Comparison of ENCODE assay signal across 8 mouse cellular contexts in genomic region chr10:11449556-11450305, GRCm38 (mm10).
DNase-seq lines count a peak whose midpoint lies in the region; ATAC-seq lines count a peak whose summit lies in the region.

No protein-coding gene starts in this region.

- no peak overlapping the region for H3K9ac ChIP-seq in embryonic facial prominence, embryonic 13.5 days
- no peak overlapping the region for H3K9ac ChIP-seq in heart, embryonic 11.5 days (ENCODE audit: low read depth, low read length)
- no peak overlapping the region for H3K9ac ChIP-seq in kidney, embryonic 16.5 days (replicated peaks; ENCODE audit: low read length)
- no peak overlapping the region for H3K9ac ChIP-seq in limb, embryonic 15.5 days

- peak; percentile 68 for DNase-seq in A20 (ENCODE audit: low read depth, low spot score)
- DNase-seq in adrenal gland, postnatal 4 days (ENCODE audit: low spot score in 2 of 2): peak; percentile 31 to 47
- DNase-seq in neural tube, embryonic 10.5 days (ENCODE audit: extremely low spot score, low spot score): peak; percentile 74
- peak; percentile 88 for DNase-seq in telencephalon, adult 2 months (ENCODE audit: low read depth, low spot score)

- H3K9me3 ChIP-seq in embryonic facial prominence, embryonic 13.5 days: no peaks in the 10 kb centered on the region
- H3K9me3 ChIP-seq in heart, embryonic 11.5 days (replicated peaks; ENCODE audit: control insufficient read depth, low read length): no peaks in the 10 kb centered on the region
- no peaks in the 10 kb centered on the region for H3K9me3 ChIP-seq in kidney, embryonic 16.5 days (ENCODE audit: low read length)
- no peaks in the 10 kb centered on the region for H3K9me3 ChIP-seq in limb, embryonic 15.5 days

- H3K4me1 ChIP-seq in embryonic facial prominence, embryonic 13.5 days: 0 out of 2 replicates have a peak, but pooled peaks cover 4% of the 10 kb centered on the region
- peaks cover 7% of the 10 kb centered on the region for H3K4me1 ChIP-seq in heart, embryonic 11.5 days (ENCODE audit: control insufficient read depth, insufficient read depth, low read length)
- no peaks in the 10 kb centered on the region for H3K4me1 ChIP-seq in kidney, embryonic 16.5 days (ENCODE audit: insufficient read depth, low read length)
- 0 out of 2 replicates have a peak, but pooled peaks cover 5% of the 10 kb centered on the region for H3K4me1 ChIP-seq in limb, embryonic 15.5 days

- no peak overlapping the region for H3K4me3 ChIP-seq in embryonic facial prominence, embryonic 13.5 days
- H3K4me3 ChIP-seq in heart, embryonic 11.5 days (ENCODE audit: low read depth, low read length): no peak overlapping the region
- no peak overlapping the region for H3K4me3 ChIP-seq in kidney, embryonic 16.5 days (ENCODE audit: low read length)
- H3K4me3 ChIP-seq in limb, embryonic 15.5 days: no peak overlapping the region

- H3K4me2 ChIP-seq in embryonic facial prominence, embryonic 13.5 days: peak overlapping the region; percentile 48
- peak overlapping the region; percentile 49 for H3K4me2 ChIP-seq in heart, embryonic 11.5 days
- peak overlapping the region; percentile 38 for H3K4me2 ChIP-seq in kidney, embryonic 16.5 days (replicated peaks; ENCODE audit: low read depth, low read length)
- peak overlapping the region; percentile 22; the same call in 1 of the 2 replicates for H3K4me2 ChIP-seq in limb, embryonic 15.5 days

- H3K36me3 ChIP-seq in embryonic facial prominence, embryonic 13.5 days: no peaks in the 10 kb centered on the region
- H3K36me3 ChIP-seq in heart, embryonic 11.5 days (ENCODE audit: control insufficient read depth, insufficient read depth, low read length): no peaks in the 10 kb centered on the region
- no peaks in the 10 kb centered on the region for H3K36me3 ChIP-seq in kidney, embryonic 16.5 days (ENCODE audit: insufficient read depth, low read length)
- H3K36me3 ChIP-seq in limb, embryonic 15.5 days: no peaks in the 10 kb centered on the region

- H3K27me3 ChIP-seq in embryonic facial prominence, embryonic 13.5 days: no peaks in the 10 kb centered on the region; the same call in 1 of the 2 replicates
- no peaks in the 10 kb centered on the region for H3K27me3 ChIP-seq in heart, embryonic 11.5 days (ENCODE audit: control insufficient read depth, insufficient read depth, low read length)
- H3K27me3 ChIP-seq in kidney, embryonic 16.5 days (ENCODE audit: insufficient read depth, low read length): no peaks in the 10 kb centered on the region
- no peaks in the 10 kb centered on the region for H3K27me3 ChIP-seq in limb, embryonic 15.5 days

- 30% methylated on average over 23 of the region's 23 CpGs for WGBS in embryonic facial prominence, embryonic 13.5 days
- 29% methylated on average over 23 of the region's 23 CpGs for WGBS in heart, embryonic 11.5 days (ENCODE audit: insufficient replicate concordance)
- WGBS in kidney, embryonic 16.5 days: 22% methylated on average over 23 of the region's 23 CpGs
- 31% methylated on average over 23 of the region's 23 CpGs for WGBS in limb, embryonic 15.5 days

- H3K27ac ChIP-seq in embryonic facial prominence, embryonic 13.5 days: no peak overlapping the region
- no peak overlapping the region for H3K27ac ChIP-seq in heart, embryonic 11.5 days (ENCODE audit: low read depth, low read length)
- H3K27ac ChIP-seq in kidney, embryonic 16.5 days (ENCODE audit: low read length): no peak overlapping the region
- H3K27ac ChIP-seq in limb, embryonic 15.5 days: no peak overlapping the region

- ATAC-seq in embryonic facial prominence, embryonic 13.5 days (ENCODE audit: insufficient number of reproducible peaks, insufficient read depth, low FRiP score, low TSS enrichment, low read depth): peak; percentile 73; the same call in 1 of the 2 replicates
- no peak for ATAC-seq in heart, embryonic 11.5 days (replicated peaks; ENCODE audit: insufficient number of reproducible peaks, low FRiP score, low TSS enrichment)
- peak; percentile 93 for ATAC-seq in kidney, embryonic 16.5 days (ENCODE audit: low FRiP score, low TSS enrichment)
- peak; percentile 63; the same call in 1 of the 2 replicates for ATAC-seq in limb, embryonic 15.5 days (ENCODE audit: insufficient number of reproducible peaks, low FRiP score, low TSS enrichment, low read depth)
